Mouse (Mus musculus): ENCODE data around the gene Hspa12a. TPM values are rescaled to one million over a fixed set of nuclear protein-coding genes. Genes with fewer than 3 reads are reported as not detected.
A peak's percentile ranks its signal among the peaks of the same experiment; 100 is the strongest.

Gene Hspa12a
- polyA plus RNA-seq, 1 experiment from 2014 or later, result 54.4 TPM

DNA sequence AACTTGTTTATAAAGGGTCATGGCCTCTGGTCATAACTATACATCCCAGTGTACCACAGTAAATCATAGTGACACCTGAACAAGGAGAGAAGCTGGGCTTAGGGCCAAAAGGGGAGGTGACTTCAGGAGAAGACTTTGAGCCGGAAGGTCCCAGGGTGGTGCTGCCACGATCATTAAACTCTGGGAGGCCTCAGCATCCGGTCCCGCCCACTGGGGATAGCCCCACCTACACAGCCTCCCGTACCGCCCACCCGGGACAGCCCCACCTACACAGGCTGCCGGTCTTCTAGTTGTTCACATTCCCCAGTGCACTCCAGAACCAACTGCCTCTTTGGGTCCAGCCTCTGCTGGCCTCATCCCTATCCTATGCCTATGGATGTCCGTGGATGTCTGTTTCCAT, 184.0 kb downstream of the Hspa12a start, which contains the start of gene Pnliprp2:
TSS of gene Pnliprp2 (plus strand) at position 297 of the 400 bp plus-strand sequence.
- H3K4me3 ChIP-seq, result no peak within 1 kb of the TSS
- H3K4me2 ChIP-seq (replicated peaks), result no peak within 1 kb of the TSS
- no peak for ATAC-seq (replicated peaks)
- WGBS, result 81% methylated on average over 9 of the region's 9 CpGs
- no peaks in the 10 kb centered on the region for H3K36me3 ChIP-seq
- H3K27me3 ChIP-seq, result no peaks in the 10 kb centered on the region
- H3K9me3 ChIP-seq, result no peaks in the 10 kb centered on the region
- no peak within 1 kb of the TSS for H3K27ac ChIP-seq (replicated peaks)
- peaks cover 5% of the 10 kb centered on the region for H3K4me1 ChIP-seq
- H3K9ac ChIP-seq (replicated peaks), result no peak within 1 kb of the TSS

DNA sequence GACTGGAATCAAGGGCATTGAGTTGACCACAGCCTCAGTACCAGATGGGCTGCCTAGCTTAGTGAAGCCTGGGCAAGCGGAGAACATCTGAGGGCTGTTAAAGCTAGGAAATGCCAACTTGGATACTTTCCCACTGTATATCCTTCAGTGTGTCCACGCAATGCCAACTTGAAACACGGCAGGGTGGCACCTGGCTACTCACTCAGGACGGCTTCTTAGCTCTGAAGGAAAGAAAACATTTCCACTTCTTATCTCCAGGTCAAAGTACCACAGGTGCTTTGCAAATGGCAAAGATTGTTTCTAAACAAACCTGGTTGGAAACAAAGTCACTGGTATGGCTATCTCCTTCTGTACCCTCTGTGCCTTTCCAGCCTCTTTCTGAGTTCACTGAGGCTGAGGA, 184.6 kb downstream of the Hspa12a start:
- H3K27ac ChIP-seq (replicated peaks), result no peak overlapping the region
- H3K4me1 ChIP-seq, result peaks cover 5% of the 10 kb centered on the region
- 87% methylated on average over 4 of the region's 4 CpGs for WGBS
- H3K9ac ChIP-seq (replicated peaks), result no peak overlapping the region
- H3K36me3 ChIP-seq, result no peaks in the 10 kb centered on the region
- no peak overlapping the region for H3K4me2 ChIP-seq (replicated peaks)
- no peak for ATAC-seq (replicated peaks)
- no peak overlapping the region for H3K4me3 ChIP-seq
- no peaks in the 10 kb centered on the region for H3K27me3 ChIP-seq
- H3K9me3 ChIP-seq, result no peaks in the 10 kb centered on the region

DNA sequence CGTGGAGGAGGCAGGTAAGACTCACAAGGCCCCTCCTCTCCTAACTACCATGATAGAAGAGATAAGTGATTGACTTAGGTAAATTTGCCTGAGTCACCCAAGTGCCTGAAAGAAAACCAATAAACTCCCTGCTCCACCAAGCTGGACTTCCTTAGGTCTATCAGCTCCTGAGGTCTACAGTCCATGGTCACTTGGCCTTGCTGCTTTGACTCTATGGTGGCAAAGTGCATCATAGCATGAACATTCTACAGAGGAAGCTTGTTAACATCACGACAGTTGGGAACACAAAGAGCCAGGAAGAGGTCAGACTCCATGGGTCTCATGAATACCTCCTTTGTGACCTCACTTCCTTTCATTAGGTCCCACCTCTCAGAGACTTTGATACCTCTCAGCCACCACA, 191.9 kb downstream of the Hspa12a start:
- no peak overlapping the region for H3K4me3 ChIP-seq
- ATAC-seq (replicated peaks), result no peak
- H3K27me3 ChIP-seq, result no peaks in the 10 kb centered on the region
- H3K4me1 ChIP-seq, result no peaks in the 10 kb centered on the region
- H3K9ac ChIP-seq (replicated peaks), result no peak overlapping the region
- WGBS, result 82% methylated on average over 2 of the region's 2 CpGs
- H3K9me3 ChIP-seq, result no peaks in the 10 kb centered on the region
- no peaks in the 10 kb centered on the region for H3K36me3 ChIP-seq
- no peak overlapping the region for H3K4me2 ChIP-seq (replicated peaks)
- H3K27ac ChIP-seq (replicated peaks), result no peak overlapping the region

DNA sequence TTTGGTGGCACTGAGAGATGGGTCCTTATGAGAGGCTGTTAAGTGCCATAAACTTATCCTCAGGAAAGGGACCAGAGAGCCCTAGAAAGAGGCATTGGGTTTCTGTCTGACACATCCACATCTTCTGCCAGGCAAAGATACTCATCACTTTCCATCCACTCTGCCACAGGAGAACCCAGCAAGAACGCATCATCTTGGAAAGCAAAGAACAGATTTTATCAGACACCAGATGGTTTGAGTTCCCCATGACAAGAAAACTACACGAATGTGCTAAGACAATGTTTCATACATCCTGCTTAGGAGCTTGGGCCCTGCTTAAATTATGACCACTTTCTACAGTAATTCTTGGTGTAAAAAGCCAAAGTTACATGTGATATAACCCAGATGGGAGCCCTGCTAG, 192.6 kb downstream of the Hspa12a start:
- no peak for ATAC-seq (replicated peaks)
- H3K4me2 ChIP-seq (replicated peaks), result no peak overlapping the region
- WGBS, result 72% methylated on average over 2 of the region's 2 CpGs
- no peaks in the 10 kb centered on the region for H3K4me1 ChIP-seq
- no peaks in the 10 kb centered on the region for H3K36me3 ChIP-seq
- H3K9me3 ChIP-seq, result no peaks in the 10 kb centered on the region
- H3K27me3 ChIP-seq, result no peaks in the 10 kb centered on the region
- no peak overlapping the region for H3K4me3 ChIP-seq
- no peak overlapping the region for H3K27ac ChIP-seq (replicated peaks)
- H3K9ac ChIP-seq (replicated peaks), result no peak overlapping the region

DNA sequence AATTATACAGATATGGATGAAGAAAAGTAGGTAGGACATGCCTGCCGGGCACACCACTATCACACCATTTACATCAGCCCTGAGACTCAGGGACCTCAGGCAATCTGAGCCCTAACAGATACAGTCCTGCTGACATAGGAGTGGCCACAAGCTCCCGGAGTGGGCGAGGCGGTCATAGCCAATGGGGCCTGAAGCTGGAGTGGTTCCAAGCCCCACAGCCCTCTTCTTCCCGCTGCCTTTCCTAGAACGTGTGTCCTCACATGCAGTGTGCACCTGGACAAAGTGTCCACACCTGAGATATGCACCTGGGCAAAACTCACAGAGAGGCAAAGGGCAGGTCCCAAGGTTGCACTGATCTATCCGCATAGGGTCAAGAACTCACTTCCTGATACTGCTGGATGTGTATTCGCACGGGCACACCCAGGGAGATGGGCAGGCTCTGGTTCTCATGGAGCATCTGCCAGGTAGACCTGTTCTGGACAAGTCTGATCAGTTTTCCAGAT, 195.9 kb downstream of the Hspa12a start:
- no peaks in the 10 kb centered on the region for H3K36me3 ChIP-seq
- H3K9me3 ChIP-seq, result no peaks in the 10 kb centered on the region
- H3K4me2 ChIP-seq (replicated peaks), result no peak overlapping the region
- 88% methylated on average over 9 of the region's 9 CpGs for WGBS
- H3K4me1 ChIP-seq, result no peaks in the 10 kb centered on the region
- H3K4me3 ChIP-seq, result no peak overlapping the region
- no peaks in the 10 kb centered on the region for H3K27me3 ChIP-seq
- ATAC-seq (replicated peaks), result no peak
- no peak overlapping the region for H3K27ac ChIP-seq (replicated peaks)
- no peak overlapping the region for H3K9ac ChIP-seq (replicated peaks)

Small RNAs within 50 kb of the gene (microRNA-seq; reads per million reads assigned to microRNA genes)
- 4.2 reads per million, percentile 15 among the genes with 10 or more reads in this experiment for gene Mir3086

Other genes with a start within 250 kb of the Hspa12a start
- 0.80 and 1.0 TPM in 2 replicates for gene Pnliprp1, start 214.8 kb downstream of the Hspa12a start, polyA plus RNA-seq (2015; fragmentation: Nextera tagmentation; extraction: Ambion mirVana)
- gene Pnliprp2, start 183.9 kb downstream of the Hspa12a start, polyA plus RNA-seq (2015; fragmentation: Nextera tagmentation; extraction: Ambion mirVana), result 0.48 and 0.50 TPM in 2 replicates
- not detected in 2 replicates for gene 1700019N19Rik, start 149.2 kb downstream of the Hspa12a start, polyA plus RNA-seq (2015; fragmentation: Nextera tagmentation; extraction: Ambion mirVana)
- 1.8 and 2.4 TPM in 2 replicates for gene Eno4, start 229 bp downstream of the Hspa12a start, polyA plus RNA-seq (2015; fragmentation: Nextera tagmentation; extraction: Ambion mirVana)
- 58.6 and 73.1 TPM in 2 replicates for gene Shtn1, start 132.4 kb upstream of the Hspa12a start, polyA plus RNA-seq (2015; fragmentation: Nextera tagmentation; extraction: Ambion mirVana)
- 5.0 and 5.5 TPM in 2 replicates for gene Vax1, start 226.4 kb upstream of the Hspa12a start, polyA plus RNA-seq (2015; fragmentation: Nextera tagmentation; extraction: Ambion mirVana)